Mouse (Mus musculus) neutrophil, adult 83 days (primary cell): ENCODE measurements around the gene Zcchc17. TPM values are rescaled to one million over a fixed set of nuclear protein-coding genes. Genes with fewer than 3 reads are reported as not detected.

Source experiments
- total RNA-seq, 2 experiments: library from RNA; stranded (reverse); gene quantifications; one replicate each; pipeline ENCODE4 v1.2.4; 2023

Zcchc17 gene
- total RNA-seq, result 10 to 100 TPM; 16.6 to 18.8 TPM

DNA sequence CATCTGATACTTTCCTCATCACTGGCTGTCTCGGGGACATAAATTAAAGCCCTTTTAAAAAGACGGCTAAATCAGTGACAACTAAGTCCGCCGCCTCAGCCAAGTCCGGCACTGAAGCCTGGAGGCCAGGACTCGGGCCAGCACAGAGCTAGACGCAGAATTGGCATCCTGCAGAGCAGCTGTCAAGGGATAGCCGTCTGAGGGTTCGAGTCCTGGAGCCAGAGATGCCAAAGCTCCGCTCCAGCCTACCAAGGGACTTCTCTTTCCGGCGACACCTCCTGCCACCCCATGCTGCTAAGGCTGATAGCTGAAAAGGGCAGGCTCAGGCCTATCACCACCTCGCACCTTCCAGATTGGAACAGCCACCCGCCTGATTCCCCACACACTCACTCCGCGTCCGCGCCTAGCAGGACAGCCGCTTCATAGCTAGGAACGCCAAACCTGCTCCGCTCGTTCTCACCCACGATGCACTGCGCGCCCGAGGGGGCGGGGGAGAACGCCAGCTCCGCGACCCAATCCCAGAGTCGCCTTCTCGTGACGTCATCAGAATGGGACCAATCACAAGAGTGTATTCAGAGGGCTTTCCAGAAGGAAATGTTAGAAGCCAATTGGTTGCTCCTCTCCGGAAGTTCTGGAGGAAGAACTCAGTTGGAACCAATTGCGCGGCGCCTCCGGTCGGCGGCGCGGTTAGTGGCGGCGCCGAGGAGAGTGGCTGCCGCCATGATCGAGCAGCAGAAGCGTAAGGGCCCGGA, at the start of gene Zcchc17, which contains the start of gene Snrnp40:
Gene Zcchc17 (minus strand): TSS at position 458 of the 752 bp plus-strand sequence.
Gene Snrnp40 (plus strand): TSS at position 647 of the 752 bp plus-strand sequence.

DNA sequence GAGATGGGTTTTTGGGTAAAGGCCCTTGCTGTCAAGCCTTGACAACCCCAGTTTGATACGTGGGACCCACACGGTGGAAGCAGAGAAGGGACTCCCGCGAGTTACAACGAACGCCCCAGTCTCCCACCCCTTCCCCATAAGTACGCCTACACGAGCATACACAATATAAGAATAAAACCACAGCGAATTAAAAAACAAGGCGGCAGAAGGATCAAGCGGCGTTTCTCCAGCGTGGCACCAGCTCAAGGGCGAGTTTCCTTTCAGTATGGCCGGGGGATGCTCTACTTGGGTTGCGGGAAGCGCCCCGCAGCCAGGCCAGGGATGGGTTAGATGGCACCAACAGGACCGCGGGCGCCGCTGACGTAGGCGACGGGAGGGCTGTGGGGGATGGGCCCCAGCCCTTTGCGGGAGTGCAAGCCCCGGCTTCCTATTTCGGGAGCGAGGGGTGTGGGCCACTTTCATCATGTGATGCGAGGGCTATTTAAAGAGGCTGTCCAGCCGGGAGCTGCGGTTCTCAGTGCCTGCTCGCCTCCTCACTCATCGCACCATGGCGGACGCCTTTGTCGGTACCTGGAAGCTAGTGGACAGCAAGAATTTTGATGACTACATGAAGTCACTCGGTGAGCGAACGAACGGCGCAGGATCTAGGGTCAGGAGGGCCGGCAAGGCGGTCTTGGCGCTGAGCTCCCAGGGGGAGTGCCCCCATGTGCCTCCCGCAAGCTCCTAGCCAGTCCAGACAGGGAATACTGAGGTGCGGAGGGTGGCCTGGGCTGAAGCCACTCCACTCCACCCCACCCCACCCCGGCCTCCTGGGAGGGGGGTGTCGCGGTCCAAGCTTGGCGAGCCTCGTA, 51.3 kb downstream of the Zcchc17 start, which contains the start of the genes Fabp3 and Gm10570:
Gene Fabp3 (plus strand): TSS at position 365 of the 851 bp plus-strand sequence.
Gene Gm10570 (minus strand): TSS at position 444 of the 851 bp plus-strand sequence.

DNA sequence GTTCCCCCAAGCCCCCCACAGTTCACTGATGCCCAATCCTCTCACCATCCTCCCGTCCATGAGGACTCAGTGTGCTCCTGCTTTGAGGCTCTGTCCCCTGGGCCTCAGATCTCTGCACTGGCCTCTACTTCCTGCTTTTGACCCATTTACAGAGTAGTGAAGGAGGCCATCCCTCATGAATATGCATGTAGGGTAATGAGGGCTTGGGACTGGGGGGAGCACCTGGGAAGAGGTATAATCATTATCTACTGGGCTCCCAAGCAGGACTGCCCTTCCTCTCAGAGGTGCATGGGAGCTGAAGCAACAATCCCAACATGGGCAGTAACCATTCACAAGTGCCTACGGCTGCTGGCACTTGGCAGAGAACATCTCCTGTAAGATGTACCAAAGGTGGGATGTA, 80.6 kb downstream of the Zcchc17 start, which contains the start of gene Serinc2:
Gene Serinc2 (minus strand): TSS at position 101 of the 400 bp plus-strand sequence.

Other genes with a start within 250 kb of the Zcchc17 start
- gene Hcrtr1, start 220.6 kb downstream of the Zcchc17 start, total RNA-seq, result under 1 TPM in 1 of 2 experiments, not detected in 1; 0.55 TPM
- gene Tinagl1, start 184.8 kb downstream of the Zcchc17 start, total RNA-seq, result 10 to 100 TPM; 59.7 to 64.9 TPM
- gene Gm853, start 137.5 kb downstream of the Zcchc17 start, total RNA-seq, result not detected
- 1 to 10 TPM; 1.3 to 1.7 TPM for gene Serinc2, start 80.7 kb downstream of the Zcchc17 start, total RNA-seq
- under 1 TPM in 1 of 2 experiments, not detected in 1; 0.53 TPM for gene Fabp3, start 51.3 kb downstream of the Zcchc17 start, total RNA-seq
- not detected for gene Gm10570, start 51.3 kb downstream of the Zcchc17 start, total RNA-seq
- 10 to 100 TPM; 37.5 to 47.8 TPM for gene Snrnp40, start 189 bp upstream of the Zcchc17 start, total RNA-seq
- gene Nkain1, start 214.2 kb upstream of the Zcchc17 start, total RNA-seq, result 1 to 10 TPM in 1 of 2 experiments, under 1 TPM in 1; 0.70 to 1.5 TPM